ENCODE assay signal across 7 mouse cellular contexts in genomic region chr1:87621858-87622279, GRCm38 (mm10). TPM values are rescaled to one million over a fixed set of nuclear protein-coding genes. Genes with fewer than 3 reads are reported as not detected.
DNase-seq lines count a peak whose midpoint lies in the region; ATAC-seq and TF ChIP-seq lines count a peak whose summit lies in the region.

No protein-coding gene starts in this region.

- no peaks in the 10 kb centered on the region for H3K9me3 ChIP-seq in liver, embryonic 13.5 days (replicated peaks)

- TF ChIP-seq CTCF in kidney, adult 2 months (conservative IDR thresholded peaks at IDR 0.05; ENCODE audit: insufficient read depth, insufficient read length, low read depth, low read length): no peak

- no peak for DNase-seq in kidney, adult 2 months
- no peak for DNase-seq in kidney, adult 9 months
- DNase-seq in A20 (ENCODE audit: low read depth, low spot score): peak; percentile 77
- peak; percentile 61 for DNase-seq in CD4-positive, CD25-positive, alpha-beta regulatory T cell, adult 2 months (ENCODE audit: low read depth, low spot score)
- no peak for DNase-seq in liver, embryonic 13.5 days
- no peak for DNase-seq in urinary bladder, postnatal 36 days (ENCODE audit: low spot score in 2 of 2)
- DNase-seq in gastrocnemius, adult 18-20 months (ENCODE audit: low spot score): no peak

- H3K9ac ChIP-seq in liver, embryonic 13.5 days: peak overlapping the region; percentile 77

- no peak overlapping the region for H3K27ac ChIP-seq in kidney, adult 2 months (ENCODE audit: insufficient read depth, low read depth, low read length)
- H3K27ac ChIP-seq in liver, embryonic 13.5 days: peak overlapping the region; percentile 76

- H3K4me2 ChIP-seq in liver, embryonic 13.5 days: peak overlapping the region; percentile 78

- peak overlapping the region; percentile 48; the same call in 1 of the 2 replicates for H3K4me3 ChIP-seq in kidney, adult 2 months (ENCODE audit: insufficient read depth, low read depth, low read length)
- peak overlapping the region; percentile 62 for H3K4me3 ChIP-seq in liver, embryonic 13.5 days (replicated peaks)

- ATAC-seq in liver, embryonic 13.5 days (ENCODE audit: low read depth): no peak

- TF ChIP-seq POLR2A in kidney, adult 2 months (IDR thresholded peaks at IDR 0.05; ENCODE audit: low read depth, low read length): no peak

- no peaks in the 10 kb centered on the region for H3K36me3 ChIP-seq in kidney, adult 2 months (ENCODE audit: control insufficient read depth, insufficient read depth, low read length)
- H3K36me3 ChIP-seq in liver, embryonic 13.5 days: no peaks in the 10 kb centered on the region

- WGBS in kidney, adult 2 months: 45% methylated on average over 3 of the region's 3 CpGs
- 36% methylated on average over 3 of the region's 3 CpGs for WGBS in liver, embryonic 13.5 days (ENCODE audit: insufficient replicate concordance)

- no peaks in the 10 kb centered on the region for H3K27me3 ChIP-seq in kidney, adult 2 months (replicated peaks; ENCODE audit: control insufficient read depth, insufficient read depth, low read length)
- no peaks in the 10 kb centered on the region for H3K27me3 ChIP-seq in liver, embryonic 13.5 days

- H3K4me1 ChIP-seq in kidney, adult 2 months (ENCODE audit: control insufficient read depth, insufficient read depth, low read length): 0 out of 2 replicates have a peak, but pooled peaks cover 4% of the 10 kb centered on the region
- peaks cover 79% of the 10 kb centered on the region for H3K4me1 ChIP-seq in liver, embryonic 13.5 days (replicated peaks)

RNA-seq across cellular contexts. Expression of gene Inpp5d, which starts 1.8 kb away (rescaled TPM):
- polyA plus RNA-seq in kidney, adult 2 months (2012; rRNA removed): 18.6 and 20.0 TPM in 2 replicates
- polyA plus RNA-seq in liver, embryonic 13.5 days (2015; fragmentation: Nextera tagmentation; extraction: Ambion mirVana): 11.0 and 13.9 TPM in 2 replicates
- 1 to 10 TPM; 3.9 to 4.1 TPM for total RNA-seq in gastrocnemius, adult 18-20 months (2021)

RNA-seq across cellular contexts. Expression of gene Ngef, which starts 48.2 kb away (rescaled TPM):
- 38.1 and 39.3 TPM in 2 replicates for polyA plus RNA-seq in kidney, adult 2 months (2012; rRNA removed)
- polyA plus RNA-seq in liver, embryonic 13.5 days (2015; fragmentation: Nextera tagmentation; extraction: Ambion mirVana): 3.8 and 4.1 TPM in 2 replicates
- under 1 TPM in 1 of 2 experiments, not detected in 1; 0.09 TPM for total RNA-seq in gastrocnemius, adult 18-20 months (2021)

Comparison
In these comparisons a context has a peak if more than half of its experiments do, and no peak if none do; other contexts are left out.
1. DNase-seq: peak in A20 (single experiment) and CD4-positive, CD25-positive, alpha-beta regulatory T cell, adult 2 months (single experiment); none in kidney, adult 2 months (single experiment), kidney, adult 9 months (single experiment), liver, embryonic 13.5 days (single experiment), urinary bladder, postnatal 36 days (0 of 2) and gastrocnemius, adult 18-20 months (single experiment).